Mouse (Mus musculus) cerebellum, adult 11-12 months (tissue): ENCODE measurements around the gene Calr4.
A peak's percentile ranks its signal among the peaks of the same experiment; 100 is the strongest.

Experiments
- DNase-seq: peaks from one replicate; pipeline ENCODE4 v3.0.0; 2022

Calr4 gene

GRCm38 (mm10) chr4:109236186-109236879 lies 2.0 kb downstream of the Calr4 start:
- no peak for DNase-seq

DNA sequence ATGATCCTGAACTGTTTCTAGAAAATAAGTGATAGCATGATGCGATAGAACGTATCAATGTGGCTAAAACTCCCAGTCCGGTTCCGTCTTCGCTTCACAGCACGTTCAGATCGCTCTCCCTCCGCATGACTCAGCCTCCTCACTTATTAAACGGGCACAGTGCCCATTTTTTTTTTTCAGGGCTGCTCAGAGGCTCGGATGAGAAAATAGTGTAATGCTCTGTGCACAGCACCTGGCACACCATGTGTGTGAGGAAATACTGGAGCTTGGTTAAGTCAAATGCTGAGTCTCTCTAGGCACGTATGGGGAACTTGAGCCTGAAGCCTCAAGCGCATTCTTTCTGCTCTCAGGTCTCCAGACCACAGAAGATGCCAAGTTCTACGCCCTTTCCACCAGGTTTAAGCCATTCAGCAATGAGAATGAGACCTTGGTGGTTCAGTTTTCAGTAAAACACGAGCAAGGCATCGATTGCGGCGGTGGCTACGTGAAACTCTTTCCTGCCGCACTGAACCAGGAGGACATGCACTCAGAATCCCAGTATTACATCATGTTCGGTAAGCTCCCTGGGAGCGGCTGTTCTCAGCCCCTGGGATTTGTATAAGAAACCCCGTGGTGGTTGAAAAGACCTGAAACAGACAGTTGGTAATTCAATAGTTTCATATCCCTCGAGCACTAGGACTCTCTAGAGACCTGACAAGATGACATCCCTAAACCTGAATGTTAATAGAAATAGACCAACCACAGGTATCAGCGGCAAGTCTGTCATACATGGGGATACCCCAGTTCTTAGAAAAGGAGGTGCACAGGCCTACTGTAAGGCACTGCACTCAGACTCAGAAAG lies 4.4 kb downstream of the Calr4 start:
- peak; percentile 27 for DNase-seq

DNA sequence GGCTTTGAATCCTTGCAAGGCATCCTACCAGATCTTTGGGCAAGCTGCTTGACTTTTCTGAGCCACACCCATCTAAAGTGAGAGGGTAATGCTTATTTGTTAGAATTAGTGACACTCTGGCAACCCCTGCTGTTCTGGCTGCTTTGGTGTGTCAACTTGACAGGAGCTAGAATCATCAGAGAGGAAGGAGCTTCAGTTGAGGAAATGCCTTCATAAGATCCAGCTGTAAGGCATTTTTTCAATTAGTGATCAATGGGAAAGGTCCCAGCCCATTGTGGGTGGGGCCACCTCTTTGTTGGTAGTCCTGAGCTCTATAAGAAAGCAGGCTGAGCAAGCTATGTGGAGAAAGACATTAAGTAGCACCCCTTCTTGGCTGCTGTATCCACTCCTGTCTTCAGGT lies 6.9 kb downstream of the Calr4 start:
- DNase-seq = no peak

DNA sequence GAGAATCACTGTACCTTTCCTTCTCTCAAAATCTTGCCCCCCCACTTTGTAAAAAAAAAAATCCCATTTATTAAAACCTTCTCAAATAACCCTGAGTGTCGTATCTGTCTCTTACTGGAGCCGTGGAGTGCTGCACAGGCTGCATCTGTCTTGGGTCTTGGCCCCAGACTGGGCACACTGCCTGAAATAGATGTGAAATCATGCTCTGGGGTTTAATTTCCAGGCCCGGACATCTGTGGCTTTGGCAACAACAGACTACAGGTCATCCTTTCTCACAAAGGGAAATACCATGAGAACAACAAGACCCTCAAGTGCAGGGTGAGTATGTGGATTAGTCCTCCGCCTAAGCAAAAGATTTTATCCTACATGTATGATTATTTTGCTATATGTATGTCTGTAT lies 7.6 kb downstream of the Calr4 start:
- peak; percentile 41 for DNase-seq

GRCm38 (mm10) chr4:109244506-109244905 lies 10.2 kb downstream of the Calr4 start:
- no peak for DNase-seq

GRCm38 (mm10) chr4:109245016-109245620 lies 10.8 kb downstream of the Calr4 start:
- no peak for DNase-seq

- DNase-seq = no peak
Observed at GRCm38 (mm10) chr4:109251605-109252004, 17.3 kb downstream of the Calr4 start.

- no peak for DNase-seq
Observed at GRCm38 (mm10) chr4:109252199-109252598, 17.9 kb downstream of the Calr4 start.

GRCm38 (mm10) chr4:109253664-109254151 lies 19.4 kb downstream of the Calr4 start:
- no peak for DNase-seq

DNA sequence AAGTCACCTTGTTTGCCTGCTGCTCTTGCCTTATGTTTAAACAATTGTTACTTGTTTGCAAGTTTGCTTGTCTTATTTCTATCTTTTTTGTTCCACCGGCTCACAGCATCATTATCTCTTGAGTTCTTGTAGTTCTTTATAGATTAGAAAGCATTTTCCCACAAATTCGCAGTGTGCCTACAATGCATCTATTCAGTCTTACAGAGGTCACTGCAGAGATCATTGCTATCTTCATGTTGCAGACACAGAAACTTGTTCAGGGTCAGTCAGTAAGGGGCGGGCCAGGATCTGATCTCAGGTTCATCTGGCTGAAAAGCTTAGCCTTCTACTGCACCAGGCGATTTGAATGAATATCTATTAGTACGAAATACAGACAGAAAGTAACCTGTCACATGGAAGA lies 20.2 kb downstream of the Calr4 start:
- no peak for DNase-seq

DNA sequence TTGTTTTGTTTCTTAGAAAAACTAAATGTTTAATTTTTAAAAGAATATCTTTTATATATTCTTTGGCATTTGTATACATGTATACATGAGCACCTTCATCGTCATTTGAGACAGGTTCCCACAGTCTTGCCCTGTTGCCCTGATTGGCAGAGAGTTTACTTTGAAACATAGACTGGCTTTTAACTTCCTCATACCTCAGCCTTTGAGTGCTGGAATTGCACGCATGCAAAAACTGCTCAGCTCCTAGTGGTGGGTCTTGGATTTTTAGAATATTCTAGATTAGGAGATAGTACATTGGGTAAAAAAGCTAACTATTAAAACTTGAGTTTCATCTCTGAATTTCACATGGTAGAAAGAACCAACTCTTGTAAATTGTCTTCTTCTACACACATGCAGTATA lies 21.0 kb downstream of the Calr4 start:
- DNase-seq = no peak

DNA sequence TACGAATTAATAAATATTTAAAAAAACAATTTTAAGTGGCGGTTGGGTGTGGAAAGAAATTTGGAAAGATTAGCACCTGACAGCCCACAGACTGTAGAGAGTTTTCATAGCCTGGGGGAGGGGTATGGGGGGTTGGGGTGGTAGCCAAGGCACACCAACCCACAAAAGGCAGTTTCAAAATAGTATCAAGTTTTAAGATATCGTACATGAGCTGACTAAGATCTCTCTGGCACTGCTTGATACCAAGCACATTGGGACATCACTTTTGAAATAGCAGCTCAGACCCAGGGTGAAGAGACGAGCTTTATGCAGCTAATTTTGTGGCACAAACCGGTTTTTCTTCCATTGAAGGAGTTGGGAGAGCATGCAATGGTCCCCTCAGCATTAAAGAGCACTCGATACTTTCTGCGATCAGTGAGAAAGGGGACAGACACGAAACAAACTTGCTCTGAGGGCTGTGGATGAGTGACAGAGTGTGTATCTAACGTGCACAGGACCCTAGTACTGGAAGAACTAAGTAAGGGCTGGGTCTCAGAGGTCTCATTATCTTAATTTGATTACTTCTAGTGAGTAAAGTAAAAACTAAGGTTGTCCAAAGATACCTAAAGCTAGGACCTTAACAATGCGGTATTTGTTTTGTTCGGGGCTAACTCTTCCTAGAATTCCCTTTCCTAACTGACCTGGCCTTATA lies 21.6 kb downstream of the Calr4 start:
- no peak for DNase-seq

DNA sequence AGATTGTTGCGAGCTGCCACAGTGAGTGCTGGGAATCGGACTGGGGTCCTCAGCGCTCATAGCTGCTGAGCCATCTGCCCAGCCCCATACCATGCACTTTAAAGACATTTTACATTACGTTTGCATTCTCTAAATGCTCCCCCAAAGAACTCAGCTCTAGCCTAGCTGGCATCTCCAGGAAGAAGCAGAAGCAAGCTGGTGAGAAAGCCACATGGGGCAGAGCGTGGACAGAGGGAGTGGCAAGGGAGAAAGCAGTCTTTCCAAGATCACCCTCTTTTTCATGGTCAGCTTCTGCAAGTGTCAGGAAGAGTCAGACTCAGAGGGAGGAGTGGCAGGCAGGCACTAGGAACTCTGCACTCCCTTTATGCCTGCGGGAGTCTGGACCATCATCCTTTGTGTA lies 22.5 kb downstream of the Calr4 start:
- no peak for DNase-seq

DNA sequence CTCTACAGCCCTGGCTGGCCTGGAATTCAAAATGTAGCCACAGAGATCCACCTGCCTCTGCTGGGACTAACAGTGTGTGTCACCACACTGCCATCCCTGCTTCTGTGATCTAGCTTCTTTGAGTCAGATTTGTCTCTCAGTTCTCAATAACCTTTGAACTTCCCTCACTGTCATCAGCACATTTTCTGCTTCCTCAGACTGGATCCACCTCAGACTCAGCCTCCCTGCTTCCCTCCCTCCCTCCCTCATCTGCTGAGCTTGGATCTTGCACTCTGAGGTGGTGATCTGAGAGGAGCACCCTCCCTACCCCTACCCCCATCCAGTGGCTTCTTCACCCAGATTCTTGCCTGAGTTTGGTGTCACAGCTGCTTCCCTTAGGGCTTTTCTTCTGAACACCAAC lies 23.4 kb downstream of the Calr4 start:
- DNase-seq = no peak

DNA sequence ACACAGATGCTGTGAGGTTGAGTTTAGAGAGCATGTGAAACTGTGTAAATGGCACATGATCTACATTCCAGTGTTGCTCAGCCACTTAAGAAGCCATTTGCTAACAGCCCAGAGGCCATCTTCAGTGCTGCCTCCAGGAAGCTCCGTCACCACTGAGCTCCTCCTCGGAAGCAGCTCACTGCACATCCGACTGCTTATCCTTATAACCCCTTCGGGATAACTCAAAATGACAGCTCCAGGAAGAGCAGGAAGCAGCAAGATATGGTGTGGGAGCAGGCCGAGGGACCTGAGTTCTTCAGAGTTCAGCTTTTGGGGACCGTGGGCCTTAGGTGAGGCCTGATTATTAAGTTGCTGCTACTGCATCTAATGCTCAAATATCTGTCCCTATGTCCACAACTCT lies 27.8 kb downstream of the Calr4 start:
- no peak for DNase-seq

DNA sequence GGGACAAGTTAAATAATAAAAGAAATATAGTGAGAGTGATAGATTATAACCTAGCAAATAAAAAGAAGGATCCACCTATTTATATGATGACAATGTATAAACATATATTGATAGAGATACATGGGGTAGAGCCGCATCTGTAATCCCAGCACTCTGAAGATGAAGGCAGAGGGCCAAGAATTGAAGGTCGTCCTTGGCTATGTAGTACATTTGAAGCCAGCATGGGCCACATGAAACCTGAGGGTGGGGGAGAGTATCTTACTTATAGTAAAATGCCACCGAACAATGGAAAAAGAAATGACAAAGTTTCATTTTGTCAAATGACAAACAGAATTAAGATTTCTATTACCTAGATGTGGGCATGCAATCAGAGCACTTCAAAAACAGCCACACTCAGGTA lies 31.8 kb downstream of the Calr4 start:
- no peak for DNase-seq

DNA sequence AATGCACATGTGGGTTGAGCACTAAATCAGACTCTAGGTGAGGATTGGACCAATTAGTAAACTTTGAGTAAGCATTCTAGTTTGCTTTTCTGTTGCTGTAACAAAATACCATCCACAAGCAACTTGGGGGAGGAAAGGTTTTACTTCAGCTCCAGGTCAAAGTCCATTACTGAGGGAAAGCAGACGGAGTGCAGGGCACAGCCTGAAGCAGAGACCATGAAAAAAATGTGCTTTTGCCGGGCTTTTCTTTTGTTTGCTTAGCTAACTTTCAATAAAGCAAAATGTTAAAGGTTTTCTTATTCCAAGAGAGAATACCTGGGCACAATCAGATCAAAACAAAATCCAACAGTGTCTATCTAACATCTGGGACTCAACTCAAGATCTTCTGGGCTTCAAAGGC lies 32.5 kb downstream of the Calr4 start:
- no peak for DNase-seq

GRCm38 (mm10) chr4:109267452-109267851 lies 33.2 kb downstream of the Calr4 start:
- DNase-seq = no peak

GRCm38 (mm10) chr4:109268903-109269302 lies 34.6 kb downstream of the Calr4 start:
- DNase-seq = no peak

- DNase-seq = no peak
Observed at GRCm38 (mm10) chr4:109271803-109272202, 37.5 kb downstream of the Calr4 start.

GRCm38 (mm10) chr4:109273586-109274240 lies 39.4 kb downstream of the Calr4 start:
- DNase-seq = no peak

GRCm38 (mm10) chr4:109279689-109280458 lies 45.6 kb downstream of the Calr4 start, which contains the start of gene Eps15:
Gene Eps15 (plus strand): TSS chr4:109280268.
- DNase-seq = peak; percentile 86
